Mouse (Mus musculus) CH12.LX (cell line): Measurements from ENCODE around the gene Olfr131. TPM values are rescaled to one million over a fixed set of nuclear protein-coding genes. Genes with fewer than 3 reads are reported as not detected.

Experiments used
- DNase-seq: peaks from one replicate; pipeline ENCODE4 v3.0.0-alpha.2; 2013; ENCODE audit errors: extremely low read depth
- H3K27ac ChIP-seq: 2 replicates; pipeline ENCODE4 v1.5.1; 2012; ENCODE audit warnings: low read depth, mild to moderate bottlenecking, control low read depth, moderate library complexity; ENCODE audit not compliant: insufficient read depth
- H3K27me3 ChIP-seq: replicated peaks from 2 replicates; pipeline ENCODE3; 2012; ENCODE audit warnings: inconsistent platforms
- H3K36me3 ChIP-seq, 2 experiments: replicated peaks in 1 of 2; 2 replicates each; pipeline versions ENCODE3 to v1.6.1; 2012; ENCODE audit warnings: inconsistent platforms in 1 of 2, low read length in 1 of 2, mild to moderate bottlenecking in 1 of 2, mixed read lengths in 1 of 2, moderate library complexity in 1 of 2; ENCODE audit not compliant: control insufficient read depth in 1 of 2, insufficient read depth in 1 of 2
- H3K4me1 ChIP-seq, 2 experiments: 2 replicates each; pipeline ENCODE4 v1.6.1; 2012; ENCODE audit warnings: inconsistent platforms in 1 of 2, moderate library complexity in 1 of 2; ENCODE audit not compliant: insufficient read depth in 2 of 2, control insufficient read depth in 1 of 2
- H3K4me2 ChIP-seq: 2 replicates; pipeline ENCODE4 v1.6.1; 2012; ENCODE audit warnings: low read depth, mild to moderate bottlenecking, control low read depth; ENCODE audit not compliant: poor library complexity, insufficient read depth, severe bottlenecking
- H3K4me3 ChIP-seq, 3 experiments: fragments of 150-350 bp in 1 of 3; sonication (generic) in 1 of 3; replicated peaks in 1 of 3; 2 replicates each; pipeline versions ENCODE3 to v1.5.1; 2011 to 2012; ENCODE audit warnings: low read depth in 2 of 3, low read length in 2 of 3, mild to moderate bottlenecking in 2 of 3, moderate library complexity in 2 of 3, control low read depth in 1 of 3, improper control_type of control experiment in 1 of 3, inconsistent platforms in 1 of 3, mixed read lengths in 1 of 3; ENCODE audit not compliant: poor library complexity in 1 of 3
- H3K79me2 ChIP-seq: replicated peaks from 2 replicates; pipeline ENCODE4 v1.6.1; 2012; ENCODE audit warnings: mild to moderate bottlenecking, moderate library complexity; ENCODE audit not compliant: control insufficient read depth, poor library complexity, insufficient read depth, severe bottlenecking; ENCODE audit errors: extremely low read depth
- H3K9ac ChIP-seq: 2 replicates; pipeline ENCODE4 v1.6.1; 2012; ENCODE audit warnings: low read depth, mild to moderate bottlenecking, control low read depth, moderate library complexity; ENCODE audit not compliant: insufficient read depth
- H3K9me3 ChIP-seq: replicated peaks from 2 replicates; pipeline ENCODE3; 2012; ENCODE audit warnings: low read length, inconsistent platforms, mixed read lengths
- BHLHE40 ChIP-seq: IDR thresholded peaks from 2 replicates; pipeline ENCODE4 v1.6.1; 2011; ENCODE audit warnings: mild to moderate bottlenecking, low read depth, low read length, improper control_type of control experiment
- CHD1 ChIP-seq: IDR thresholded peaks from 2 replicates; pipeline ENCODE4 v1.6.1; 2012; ENCODE audit warnings: low read depth, low read length, improper control_type of control experiment, inconsistent platforms
- CHD2 ChIP-seq: IDR thresholded peaks from 2 replicates; pipeline ENCODE4 v1.6.1; 2011; ENCODE audit warnings: low read length, improper control_type of control experiment
- CTCF ChIP-seq, 2 experiments: IDR thresholded peaks in 1 of 2; conservative IDR thresholded peaks in 1 of 2; 2 replicates each; pipeline ENCODE4 v1.5.1; 2011 to 2012; ENCODE audit warnings: low read depth in 2 of 2, low read length in 2 of 2, improper control_type of control experiment in 1 of 2, inconsistent platforms in 1 of 2, mild to moderate bottlenecking in 1 of 2, moderate library complexity in 1 of 2
- E2F4 ChIP-seq: IDR thresholded peaks from 2 replicates; pipeline ENCODE4 v1.6.1; 2011; ENCODE audit warnings: low read depth, low read length, improper control_type of control experiment; ENCODE audit not compliant: insufficient replicate concordance
- EP300 ChIP-seq: IDR thresholded peaks from 2 replicates; pipeline ENCODE4 v1.6.1; 2011; ENCODE audit warnings: low read length, improper control_type of control experiment
- GABPA ChIP-seq: IDR thresholded peaks from 2 replicates; pipeline ENCODE4 v1.6.1; 2012; ENCODE audit warnings: low read depth, low read length, improper control_type of control experiment, inconsistent platforms; ENCODE audit not compliant: insufficient replicate concordance
- HCFC1 ChIP-seq: IDR thresholded peaks from 2 replicates; pipeline ENCODE4 v1.6.1; 2012; ENCODE audit warnings: low read depth, mild to moderate bottlenecking, inconsistent platforms, low read length, improper control_type of control experiment
- IRF4 ChIP-seq: IDR thresholded peaks from 2 replicates; pipeline ENCODE4 v1.6.1; 2014; ENCODE audit warnings: low read depth, mild to moderate bottlenecking, inconsistent platforms, low read length, improper control_type of control experiment
- JUN ChIP-seq: IDR thresholded peaks from 2 replicates; pipeline ENCODE4 v1.6.1; 2011; ENCODE audit warnings: low read depth, mild to moderate bottlenecking, low read length, improper control_type of control experiment, moderate library complexity; ENCODE audit not compliant: insufficient read depth
- JUND ChIP-seq: conservative IDR thresholded peaks from 2 replicates; pipeline ENCODE4 v1.6.1; 2011; ENCODE audit warnings: low read depth, low read length, improper control_type of control experiment
- KAT2A ChIP-seq: IDR thresholded peaks from 2 replicates; pipeline ENCODE4 v1.6.1; 2012; ENCODE audit warnings: low read length, improper control_type of control experiment, inconsistent platforms; ENCODE audit not compliant: insufficient replicate concordance
- MAFK ChIP-seq: IDR thresholded peaks from 2 replicates; pipeline ENCODE4 v1.6.1; 2011; ENCODE audit warnings: low read length, improper control_type of control experiment; ENCODE audit not compliant: insufficient replicate concordance
- MAZ ChIP-seq: IDR thresholded peaks from 2 replicates; pipeline ENCODE4 v1.6.1; 2012; ENCODE audit warnings: low read depth, mild to moderate bottlenecking, inconsistent platforms, low read length, improper control_type of control experiment, moderate library complexity
- POLR2A ChIP-seq: IDR thresholded peaks from 2 replicates; pipeline ENCODE4 v1.6.1; 2011; ENCODE audit warnings: low read depth, mild to moderate bottlenecking, improper control_type of control experiment, low read length
- POLR2AphosphoS2 ChIP-seq: IDR thresholded peaks from 2 replicates; pipeline ENCODE4 v1.6.1; 2011; ENCODE audit warnings: low read depth, low read length, improper control_type of control experiment
- RAD21 ChIP-seq: IDR thresholded peaks from 2 replicates; pipeline ENCODE4 v1.6.1; 2011; ENCODE audit warnings: low read depth, mild to moderate bottlenecking, low read length, improper control_type of control experiment, moderate library complexity
- SIN3A ChIP-seq: IDR thresholded peaks from 2 replicates; pipeline ENCODE4 v1.6.1; 2012; ENCODE audit warnings: low read length, improper control_type of control experiment, inconsistent platforms
- TBP ChIP-seq: conservative IDR thresholded peaks from 2 replicates; pipeline ENCODE4 v1.6.1; 2011; ENCODE audit warnings: low read depth, low read length, improper control_type of control experiment
- USF1 ChIP-seq: IDR thresholded peaks from 2 replicates; pipeline ENCODE4 v1.6.1; 2014; ENCODE audit warnings: low read depth, mild to moderate bottlenecking, inconsistent platforms, low read length, improper control_type of control experiment
- ZC3H11A ChIP-seq: IDR thresholded peaks from 2 replicates; pipeline ENCODE4 v1.6.1; 2012; ENCODE audit warnings: low read depth, mild to moderate bottlenecking, inconsistent platforms, low read length, improper control_type of control experiment
- ZKSCAN1 ChIP-seq: IDR thresholded peaks from 2 replicates; pipeline ENCODE4 v1.6.1; 2012; ENCODE audit warnings: low read depth, inconsistent platforms, low read length, improper control_type of control experiment, borderline replicate concordance
- ZMIZ1 ChIP-seq: IDR thresholded peaks from 2 replicates; pipeline ENCODE4 v1.6.1; 2012; ENCODE audit warnings: low read depth, mild to moderate bottlenecking, inconsistent platforms, low read length, improper control_type of control experiment
- dilution Hi-C: fragments of 300-500 bp; cut with MboI; formaldehyde crosslinking; loops from 2 replicates; pipeline ENCODE4 v1.14.3; 2020; ENCODE audit warnings: low sequenced_read_pairs; ENCODE audit not compliant: extremely low pct_unique_long_range_greater_than_20kb, extremely low pct_ligation_motif_present
- in situ Hi-C: fragments of 300-500 bp; cut with MboI; formaldehyde crosslinking; loops from 3 replicates; pipeline ENCODE4 v1.14.3; 2019; ENCODE audit warnings: low sequenced_read_pairs, low pct_ligation_motif_present, low pct_unique_long_range_greater_than_20kb, mixed read lengths
- polyA plus RNA-seq: library from polyadenylated mRNA; unstranded; fragments of >175 nt; gene quantifications from 2 replicates; pipeline ENCODE4 v1.2.1, GENCODE M21; 2012; ENCODE audit warnings: low read depth; ENCODE audit not compliant: insufficient read length
- total RNA-seq, 2 experiments: library from RNA; depleted of rRNA; stranded (reverse); fragments of 300-350 nt in 1 of 2; fragments of >200 nt in 1 of 2; gene quantifications; 2 replicates each; pipeline ENCODE4 v1.2.3; 2012 to 2014

The Olfr131 gene
- total and polyA plus RNA-seq, 3 experiments, result not detected

- Histone ChIP-seq H3K4me3 (no peak overlapping the region), H3K36me3 (no peaks in the 10 kb centered on the region), H3K4me2 (no peak overlapping the region), H3K9ac (no peak overlapping the region), H3K79me2 (no peaks in the 10 kb centered on the region), H3K27me3 (no peaks in the 10 kb centered on the region), H3K27ac (no peak overlapping the region), H3K9me3 (peaks cover 32% of the 10 kb centered on the region), H3K4me1 (no peaks in the 10 kb centered on the region)
- in situ Hi-C loops, result no loop called here
- dilution Hi-C loops, result no loop called here
- TF ChIP-seq MAZ, result no peak
- no peak for TF ChIP-seq JUND
- no peak for TF ChIP-seq ZKSCAN1
- TF ChIP-seq POLR2AphosphoS2, result no peak
- TF ChIP-seq EP300, result no peak
- TF ChIP-seq ZMIZ1, result no peak
- TF ChIP-seq CTCF (conservative IDR thresholded peaks at IDR 0.05 in 1 of 2, IDR thresholded peaks at IDR 0.05 in 1 of 2; ENCODE audit: low read depth in 2 of 2, low read length in 2 of 2), result no peak
- TF ChIP-seq, all 38 proteins: peak for 0
- no peak for DNase-seq
Measured at GRCm38 (mm10) chr17:38082364-38082763, 6.1 kb downstream of the Olfr131 start.

DNA sequence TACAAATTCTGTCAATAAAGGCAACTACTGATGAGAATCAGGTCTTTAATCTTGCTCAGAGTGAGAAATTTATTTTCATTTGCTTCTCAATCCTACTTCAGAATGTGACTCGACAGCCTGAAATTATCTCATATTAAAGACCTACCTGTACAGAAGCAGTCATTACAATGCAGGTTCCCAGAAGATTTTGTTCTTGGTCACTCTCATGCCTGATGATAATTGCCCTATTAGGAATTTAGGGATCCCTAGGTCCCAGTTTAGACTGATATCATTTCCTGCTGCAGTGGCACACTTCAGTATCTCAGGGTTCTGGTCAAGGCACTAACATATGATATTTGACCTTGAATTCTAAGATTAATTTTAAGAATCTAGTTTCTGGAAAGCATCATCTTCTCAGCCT, 24.9 kb downstream of the Olfr131 start, which contains the start of gene Olfr130:
Gene Olfr130, plus strand, starts transcription at position 301 of the 400 bp plus-strand sequence.
- Histone ChIP-seq H3K4me3 (no peak within 1 kb of the TSS), H3K27ac (no peak within 1 kb of the TSS), H3K4me2 (no peak within 1 kb of the TSS), H3K4me1 (no peaks in the 10 kb centered on the region), H3K9me3 (peaks cover 14% of the 10 kb centered on the region), H3K27me3 (no peaks in the 10 kb centered on the region), H3K79me2 (no peaks in the 10 kb centered on the region), H3K36me3 (no peaks in the 10 kb centered on the region), H3K9ac (no peak within 1 kb of the TSS)
- DNase-seq, result no peak
- TF ChIP-seq POLR2AphosphoS2, result no peak
- dilution Hi-C loops (no loop called here), in situ Hi-C loops (no loop called here)

- Histone ChIP-seq H3K36me3 (no peaks in the 10 kb centered on the region), H3K9ac (no peak within 1 kb of the TSS), H3K27ac (no peak within 1 kb of the TSS), H3K27me3 (no peaks in the 10 kb centered on the region), H3K4me1 (no peaks in the 10 kb centered on the region), H3K4me2 (no peak within 1 kb of the TSS), H3K9me3 (peaks cover 11% of the 10 kb centered on the region), H3K79me2 (no peaks in the 10 kb centered on the region), H3K4me3 (no peak within 1 kb of the TSS)
- dilution Hi-C loops, result no loop called here
- no peak for TF ChIP-seq ZMIZ1
- no peak for TF ChIP-seq ZC3H11A
- TF ChIP-seq POLR2A, result no peak
- TF ChIP-seq KAT2A, result no peak
- TF ChIP-seq EP300, result no peak
- no peak for TF ChIP-seq E2F4
- TF ChIP-seq USF1, result no peak
- TF ChIP-seq ZKSCAN1, result no peak
- TF ChIP-seq SIN3A, result no peak
- TF ChIP-seq JUN, result no peak
- no peak for TF ChIP-seq CHD1
- TF ChIP-seq BHLHE40, result no peak
- TF ChIP-seq IRF4, result no peak
- no peak for TF ChIP-seq GABPA
- no peak for TF ChIP-seq JUND
- no peak for TF ChIP-seq MAFK
- no peak for TF ChIP-seq HCFC1
- TF ChIP-seq CHD2, result no peak
- no peak for TF ChIP-seq TBP
- TF ChIP-seq RAD21, result no peak
- in situ Hi-C loops, result no loop called here
- no peak for DNase-seq
Measured at GRCm38 (mm10) chr17:38059979-38060378, 28.5 kb downstream of the Olfr131 start, which contains the start of gene Olfr129. Gene Olfr129, minus strand, starts transcription at chr17:38060079.
